Mouse (Mus musculus) brain, embryonic 14.5 days (tissue): Measurements from ENCODE around the gene Map7d1.

Experiments
- CTCF ChIP-seq: fragments of 200-500 bp; IDR thresholded peaks from 2 replicates; pipeline ENCODE4 v1.5.1; 2012; ENCODE audit warnings: inconsistent platforms, mild to moderate bottlenecking, moderate library complexity, borderline replicate concordance; ENCODE audit not compliant: insufficient read depth, insufficient read length; ENCODE audit errors: extremely low read depth
- POLR2A ChIP-seq: fragments of 200-500 bp; IDR thresholded peaks from 2 replicates; pipeline ENCODE4 v1.6.1; 2012; ENCODE audit warnings: mild to moderate bottlenecking, inconsistent platforms, borderline replicate concordance; ENCODE audit not compliant: poor library complexity, insufficient read depth, insufficient read length, severe bottlenecking; ENCODE audit errors: extremely low read depth

DNA sequence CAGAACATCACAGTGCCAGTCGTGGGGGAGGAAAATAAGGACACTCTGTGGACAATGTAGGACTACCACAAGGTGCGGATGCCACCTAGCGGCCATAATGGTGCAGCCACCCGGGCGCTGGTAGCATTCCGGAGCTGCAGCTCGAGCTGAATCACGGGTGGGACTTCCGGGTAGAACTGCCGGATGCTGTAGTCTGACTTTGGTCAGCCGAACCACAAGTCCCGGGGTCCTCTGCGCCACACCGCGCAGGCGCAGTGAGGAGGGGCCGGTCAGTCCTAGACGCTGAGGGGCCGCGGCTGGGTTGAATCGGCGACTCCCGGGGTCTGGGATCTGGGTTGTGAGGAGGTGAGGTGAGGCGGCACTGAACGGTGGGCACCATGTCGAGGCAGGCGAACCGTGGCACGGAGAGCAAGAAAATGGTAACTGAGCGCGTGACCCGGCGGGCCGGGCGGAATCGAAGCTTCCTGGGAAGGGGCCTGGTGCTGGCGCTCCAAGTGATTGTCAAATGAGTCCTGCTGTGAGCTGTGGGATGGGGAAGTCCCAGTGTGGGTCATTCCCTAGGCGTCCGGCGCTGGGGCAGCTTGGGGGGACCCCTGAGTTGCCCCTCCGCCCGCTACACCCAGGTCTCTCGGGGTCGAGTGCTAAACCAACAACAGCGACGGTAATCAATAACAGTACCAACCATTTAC is 6.1 kb upstream of the Map7d1 start, which contains the start of gene Trappc3:
- peak; percentile 98 for TF ChIP-seq CTCF
- peak; percentile 56; the same call in 1 of the 2 replicates for TF ChIP-seq POLR2A
